Mouse (Mus musculus): ENCODE measurements around the gene Ppp4r1.

Ppp4r1 gene

GRCm38 (mm10) chr17:65782551-65783141 is at the start of gene Ppp4r1:
Gene Ppp4r1, plus strand, starts transcription at chr17:65782573.
- DNase-seq = peak; percentile 90 to 93

- no peak for DNase-seq
These were observed 49.7 kb upstream of the Ppp4r1 start for GRCm38 (mm10) chr17:65732666-65733065.

- no peak for DNase-seq
These were observed 47.3 kb upstream of the Ppp4r1 start for GRCm38 (mm10) chr17:65735088-65735487.

- DNase-seq = no peak
These were observed 45.2 kb upstream of the Ppp4r1 start for GRCm38 (mm10) chr17:65737175-65737574.

- DNase-seq = no peak
These were observed 44.8 kb upstream of the Ppp4r1 start for GRCm38 (mm10) chr17:65737622-65738021.

GRCm38 (mm10) chr17:65739874-65740725 is 42.3 kb upstream of the Ppp4r1 start:
- no peak for DNase-seq

GRCm38 (mm10) chr17:65741565-65741964 is 40.8 kb upstream of the Ppp4r1 start:
- no peak for DNase-seq

GRCm38 (mm10) chr17:65742245-65742905 is 40.0 kb upstream of the Ppp4r1 start:
- peak in 1 of 2 experiments; percentile 26 for DNase-seq

- no peak for DNase-seq
These were observed 39.4 kb upstream of the Ppp4r1 start for GRCm38 (mm10) chr17:65742969-65743368.

- no peak for DNase-seq
These were observed 38.6 kb upstream of the Ppp4r1 start for GRCm38 (mm10) chr17:65743664-65744330.

GRCm38 (mm10) chr17:65746314-65746713 is 36.1 kb upstream of the Ppp4r1 start:
- no peak for DNase-seq

GRCm38 (mm10) chr17:65748997-65749396 is 33.4 kb upstream of the Ppp4r1 start:
- no peak for DNase-seq

GRCm38 (mm10) chr17:65749803-65750202 is 32.6 kb upstream of the Ppp4r1 start:
- no peak for DNase-seq

- peak in 1 of 2 experiments; percentile 32 for DNase-seq
These were observed 32.1 kb upstream of the Ppp4r1 start for GRCm38 (mm10) chr17:65750301-65750700.

GRCm38 (mm10) chr17:65753130-65753529 is 29.2 kb upstream of the Ppp4r1 start:
- DNase-seq = no peak

- DNase-seq = no peak
These were observed 26.5 kb upstream of the Ppp4r1 start for GRCm38 (mm10) chr17:65755857-65756256.

- DNase-seq = peak; percentile 32 to 35
These were observed 25.2 kb upstream of the Ppp4r1 start for GRCm38 (mm10) chr17:65757150-65757549.

- DNase-seq = no peak
These were observed 19.2 kb upstream of the Ppp4r1 start for GRCm38 (mm10) chr17:65763221-65763620.

- peak in 1 of 2 experiments; percentile 44 for DNase-seq
These were observed 13.9 kb upstream of the Ppp4r1 start for GRCm38 (mm10) chr17:65768486-65768885.

GRCm38 (mm10) chr17:65770982-65771915 is 11.1 kb upstream of the Ppp4r1 start:
- peak; percentile 30 to 34 for DNase-seq

Data from cerebellum, postnatal 10 days (tissue).